Mouse (Mus musculus) liver, adult 2 months (tissue): ENCODE measurements around the gene Idnk. TPM values are rescaled to one million over a fixed set of nuclear protein-coding genes. Genes with fewer than 3 reads are reported as not detected.

Source experiments
- DNase-seq: peaks from one replicate; pipeline ENCODE4 v3.0.0-alpha.2; 2011; ENCODE audit warnings: low read depth, low spot score; ENCODE audit errors: extremely low read depth
- H3K27ac ChIP-seq: fragments of 200-500 bp; replicated peaks from 2 replicates; pipeline ENCODE4 v1.5.1; 2012; ENCODE audit warnings: low read depth, mild to moderate bottlenecking, control low read depth, inconsistent platforms, low read length; ENCODE audit not compliant: insufficient read depth
- H3K27me3 ChIP-seq: fragments of 200-500 bp; 2 replicates; pipeline ENCODE4 v1.6.1; 2012; ENCODE audit warnings: mild to moderate bottlenecking, moderate library complexity, low read length, inconsistent platforms; ENCODE audit not compliant: control insufficient read depth, insufficient read depth
- H3K36me3 ChIP-seq: fragments of 200-500 bp; 2 replicates; pipeline ENCODE4 v1.6.1; 2012; ENCODE audit warnings: low read length, inconsistent platforms; ENCODE audit not compliant: control insufficient read depth, insufficient read depth
- H3K4me1 ChIP-seq: fragments of 200-500 bp; 2 replicates; pipeline ENCODE4 v1.6.1; 2011; ENCODE audit warnings: low read length; ENCODE audit not compliant: control insufficient read depth, insufficient read depth
- H3K4me3 ChIP-seq: fragments of 200-500 bp; 2 replicates; pipeline ENCODE4 v1.5.1; 2011; ENCODE audit warnings: low read depth, mild to moderate bottlenecking, control low read depth, low read length, moderate library complexity; ENCODE audit not compliant: insufficient read depth
- H3K79me2 ChIP-seq: fragments of 200-500 bp; 2 replicates; pipeline ENCODE4 v1.6.1; 2012; ENCODE audit warnings: inconsistent platforms, mild to moderate bottlenecking, low read length, moderate library complexity; ENCODE audit not compliant: control insufficient read depth, insufficient read depth
- H3K9ac ChIP-seq: fragments of 200-500 bp; 2 replicates; pipeline ENCODE4 v1.6.1; 2012; ENCODE audit warnings: low read depth, mild to moderate bottlenecking, control low read depth, inconsistent platforms, low read length
- CTCF ChIP-seq: fragments of 200-500 bp; IDR thresholded peaks from 2 replicates; pipeline ENCODE4 v1.5.1; 2011; ENCODE audit warnings: low read depth, low read length, control low read depth
- POLR2A ChIP-seq: fragments of 200-500 bp; IDR thresholded peaks from 2 replicates; pipeline ENCODE4 v1.6.1; 2011; ENCODE audit warnings: low read length, control low read depth; ENCODE audit not compliant: insufficient read depth; ENCODE audit errors: extremely low read depth
- WGBS: fragments of 180-500 bp; shearing (Covaris S2); methylation state at CpG from one replicate; pipeline ENCODE4 v1.1.7; 2018; 5-methylcytosine and 5-hydroxymethylcytosine counted together
- polyA plus RNA-seq: library from polyadenylated mRNA; depleted of rRNA; stranded (reverse); fragments of >200 nt; gene quantifications from 2 replicates; pipeline ENCODE4 v1.2.3, GENCODE M21; 2012
- total RNA-seq: library from RNA; depleted of rRNA; stranded (reverse); fragments of >200 nt; gene quantifications from 2 replicates; pipeline ENCODE4 v1.2.3, GENCODE M21; 2014

The Idnk gene
- total and polyA plus RNA-seq, 2 experiments: 26.9 to 34.5 TPM

- TF ChIP-seq CTCF (no peak), POLR2A (no peak)
These were observed 32.5 kb upstream of the Idnk start for GRCm38 (mm10) chr13:58124989-58125388.

GRCm38 (mm10) chr13:58126126-58126525 is 31.3 kb upstream of the Idnk start:
- H3K27me3 ChIP-seq: no peaks in the 10 kb centered on the region
- 15% methylated on average over 7 of the region's 7 CpGs for WGBS
- H3K36me3 ChIP-seq: peaks cover 2% of the 10 kb centered on the region; the same call in 1 of the 2 replicates
- H3K9ac ChIP-seq: peak overlapping the region; percentile 57; the same call in 1 of the 2 replicates
- H3K79me2 ChIP-seq: peaks cover 18% of the 10 kb centered on the region
- TF ChIP-seq CTCF: peak; percentile 59
- TF ChIP-seq POLR2A: no peak
- peak; percentile 84 for DNase-seq
- peaks cover 23% of the 10 kb centered on the region for H3K4me1 ChIP-seq
- H3K4me3 ChIP-seq: peak overlapping the region; percentile 39
- 0 out of 2 replicates have a peak overlapping the region, but pooled peaks have one; percentile 7 for H3K27ac ChIP-seq

More at GRCm38 (mm10) chr13:58124989-58125388, 32.5 kb upstream of the Idnk start:
- H3K79me2 ChIP-seq: peaks cover 21% of the 10 kb centered on the region
- H3K36me3 ChIP-seq: peaks cover 2% of the 10 kb centered on the region; the same call in 1 of the 2 replicates
- WGBS: 59% methylated on average over 2 of the region's 2 CpGs
- H3K27ac ChIP-seq: no peak overlapping the region
- no peaks in the 10 kb centered on the region for H3K27me3 ChIP-seq
- no peak overlapping the region for H3K4me3 ChIP-seq
- no peak for DNase-seq
- H3K4me1 ChIP-seq: peaks cover 22% of the 10 kb centered on the region
- no peak overlapping the region for H3K9ac ChIP-seq

- H3K79me2 ChIP-seq: peaks cover 12% of the 10 kb centered on the region
- peaks cover 2% of the 10 kb centered on the region; the same call in 1 of the 2 replicates for H3K36me3 ChIP-seq
- no peak for TF ChIP-seq CTCF
- no peak for TF ChIP-seq POLR2A
- H3K4me1 ChIP-seq: peaks cover 17% of the 10 kb centered on the region
- H3K27me3 ChIP-seq: no peaks in the 10 kb centered on the region
- H3K27ac ChIP-seq: peak overlapping the region; percentile 93
- WGBS: 2% methylated on average over 85 of the region's 92 CpGs
- peak overlapping the region; percentile 99 for H3K9ac ChIP-seq
- peak; percentile 63 for DNase-seq
- H3K4me3 ChIP-seq: peak overlapping the region; percentile 94
These were observed 30.3 kb upstream of the Idnk start for GRCm38 (mm10) chr13:58126862-58127765.

- TF ChIP-seq CTCF (no peak), POLR2A (no peak)
- no peaks in the 10 kb centered on the region for H3K27me3 ChIP-seq
- H3K27ac ChIP-seq: peak overlapping the region; percentile 93
- H3K79me2 ChIP-seq: peaks cover 12% of the 10 kb centered on the region
- whole genome bisulfite sequencing: 1% methylated on average over 78 of the region's 81 CpGs
- peaks cover 2% of the 10 kb centered on the region; the same call in 1 of the 2 replicates for H3K36me3 ChIP-seq
- peak; percentile 29 for DNase-seq
- peaks cover 16% of the 10 kb centered on the region for H3K4me1 ChIP-seq
- peak overlapping the region; percentile 94 for H3K4me3 ChIP-seq
- peak overlapping the region; percentile 99 for H3K9ac ChIP-seq
These were observed 29.6 kb upstream of the Idnk start for GRCm38 (mm10) chr13:58127766-58128361.

GRCm38 (mm10) chr13:58128396-58128767 is 29.1 kb upstream of the Idnk start, which contains the start of gene Hnrnpa0:
Gene Hnrnpa0, minus strand, starts transcription at chr13:58128556.
- Histone ChIP-seq H3K27ac (peak within 1 kb of the TSS; percentile 95), H3K27me3 (no peaks in the 10 kb centered on the region), H3K36me3 (peaks cover 2% of the 10 kb centered on the region; the same call in 1 of the 2 replicates), H3K9ac (peak within 1 kb of the TSS; percentile 99), H3K79me2 (peaks cover 12% of the 10 kb centered on the region), H3K4me3 (peak within 1 kb of the TSS; percentile 94), H3K4me1 (peaks cover 16% of the 10 kb centered on the region)
- TF ChIP-seq CTCF (no peak), POLR2A (peak; percentile 88)
- peak; percentile 67 for DNase-seq
- under 1% methylated on average over 57 of the region's 62 CpGs for WGBS
